Mouse (Mus musculus): ENCODE results near the gene Pheta1.

- TF ChIP-seq CTCF (IDR thresholded peaks at IDR 0.05; ENCODE audit: borderline replicate concordance, insufficient read depth, low read depth, low read length) (no peak), POLR2A (IDR thresholded peaks at IDR 0.05; ENCODE audit: borderline replicate concordance, insufficient read depth, low read length) (no peak)
Measured at GRCm38 (mm10) chr5:121846322-121846721, 2.5 kb upstream of the Pheta1 start.
